Mouse (Mus musculus): ENCODE results near the gene Uchl3.

DNA sequence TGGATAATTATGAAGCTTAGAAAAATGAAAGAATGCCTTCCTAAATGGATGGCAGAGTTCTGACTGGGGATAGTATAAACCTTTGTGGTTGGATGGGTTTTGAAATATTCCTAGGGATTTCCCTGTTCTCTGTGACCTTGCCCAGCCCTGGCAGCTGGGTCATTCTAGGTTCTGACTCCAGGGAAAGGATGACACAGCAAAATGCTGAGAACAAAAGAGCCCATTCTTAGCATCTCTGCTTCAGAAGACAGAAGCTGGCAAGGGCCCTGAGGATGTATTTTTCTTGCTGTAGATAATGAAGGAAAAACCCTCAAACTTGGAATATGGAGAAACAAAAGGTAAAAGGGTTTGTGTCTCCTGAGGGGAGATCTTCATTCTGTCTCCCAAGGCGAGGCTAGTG lies 40.6 kb upstream of the Uchl3 start:
- no peak for TF ChIP-seq CTCF (IDR thresholded peaks at IDR 0.05; ENCODE audit: low read depth, low read length)
- TF ChIP-seq POLR2A (IDR thresholded peaks at IDR 0.05; ENCODE audit: borderline replicate concordance, low read depth, low read length) = no peak
